Mouse (Mus musculus): ENCODE data around the gene Fam71b. TPM values are rescaled to one million over a fixed set of nuclear protein-coding genes. Genes with fewer than 3 reads are reported as not detected.

Fam71b gene
- 1 to 10 TPM in 1 of 2 experiments, under 1 TPM in 1; 0.93 to 1.8 TPM for total RNA-seq (2023)

GRCm38 (mm10) chr11:46396167-46396859 is at the start of gene Fam71b:
Gene Fam71b (plus strand): TSS chr11:46396559.

GRCm38 (mm10) chr11:46389336-46390117 is 6.8 kb upstream of the Fam71b start, which contains the start of gene Itk:
Gene Itk (minus strand): TSS chr11:46389515.

GRCm38 (mm10) chr11:46436760-46437458 is 40.5 kb downstream of the Fam71b start, which contains the start of gene Med7:
Gene Med7 (plus strand): TSS chr11:46436925.

GRCm38 (mm10) chr11:46454453-46455045 is 58.2 kb downstream of the Fam71b start, which contains the start of gene Havcr2:
Gene Havcr2 (plus strand): TSS chr11:46454935.

Other genes starting within 250 kb of the Fam71b start
- not detected for gene Nipal4, start 230.1 kb upstream of the Fam71b start, total RNA-seq (2023)
- gene Fndc9, start 161.0 kb upstream of the Fam71b start, total RNA-seq (2023) = not detected
- 100 to 1,000 TPM; 186 to 192 TPM for gene Cyfip2, start 83.7 kb upstream of the Fam71b start, total RNA-seq (2023)
- 1 to 10 TPM; 2.1 TPM for gene Itk, start 7.0 kb upstream of the Fam71b start, total RNA-seq (2023)
- 10 to 100 TPM; 32.0 to 43.4 TPM for gene Med7, start 40.4 kb downstream of the Fam71b start, total RNA-seq (2023)
- under 1 TPM; 0.44 to 0.53 TPM for gene Havcr2, start 58.4 kb downstream of the Fam71b start, total RNA-seq (2023)
- not detected for gene Gm12169, start 127.7 kb downstream of the Fam71b start, total RNA-seq (2023)
- not detected for gene BC053393, start 175.0 kb downstream of the Fam71b start, total RNA-seq (2023)
- gene Dppa1, start 232.7 kb downstream of the Fam71b start, total RNA-seq (2023) = not detected